Mouse (Mus musculus) CH12.LX (cell line): Measurements from ENCODE around the gene Phf3.

Experiments used
- ELF1 ChIP-seq: IDR thresholded peaks from 2 replicates; pipeline ENCODE4 v1.6.1; 2014; ENCODE audit warnings: low read depth, mild to moderate bottlenecking, inconsistent platforms, low read length, improper control_type of control experiment
- POLR2A ChIP-seq: IDR thresholded peaks from 2 replicates; pipeline ENCODE4 v1.6.1; 2011; ENCODE audit warnings: low read depth, mild to moderate bottlenecking, improper control_type of control experiment, low read length

GRCm38 (mm10) chr1:30847706-30848105 lies 26.0 kb downstream of the Phf3 start:
- no peak for TF ChIP-seq POLR2A
- no peak for TF ChIP-seq ELF1
